Mouse (Mus musculus): ENCODE measurements at regions not wholly inside any gene's neighbourhood (a gene's known extent, or its start where the extent isn't known, plus 50 kb on each side); places are given as distances from the start of the nearest gene placed in this dataset.

DNA sequence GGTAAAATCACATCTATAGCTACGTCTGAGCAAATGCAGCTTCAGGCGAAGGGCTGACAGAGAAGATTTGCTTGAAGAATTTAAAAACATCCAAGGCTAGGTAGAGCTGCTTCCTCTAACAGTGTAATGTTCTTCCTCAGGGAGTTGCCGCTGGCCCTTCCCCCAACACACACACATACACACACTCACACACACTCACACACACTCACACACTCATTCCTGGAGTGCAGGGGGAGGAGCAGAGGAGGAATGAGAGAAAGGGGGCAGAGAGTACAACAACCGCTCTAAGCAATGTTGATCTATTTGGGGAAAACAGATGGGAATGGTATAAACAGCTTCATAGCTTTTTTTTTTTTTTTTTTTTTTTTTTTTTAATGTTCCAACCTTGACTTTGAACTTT is 232.6 kb downstream of the Rnf152 start:
- no peak for ATAC-seq (ENCODE audit: poor library complexity, severe bottlenecking)

DNA sequence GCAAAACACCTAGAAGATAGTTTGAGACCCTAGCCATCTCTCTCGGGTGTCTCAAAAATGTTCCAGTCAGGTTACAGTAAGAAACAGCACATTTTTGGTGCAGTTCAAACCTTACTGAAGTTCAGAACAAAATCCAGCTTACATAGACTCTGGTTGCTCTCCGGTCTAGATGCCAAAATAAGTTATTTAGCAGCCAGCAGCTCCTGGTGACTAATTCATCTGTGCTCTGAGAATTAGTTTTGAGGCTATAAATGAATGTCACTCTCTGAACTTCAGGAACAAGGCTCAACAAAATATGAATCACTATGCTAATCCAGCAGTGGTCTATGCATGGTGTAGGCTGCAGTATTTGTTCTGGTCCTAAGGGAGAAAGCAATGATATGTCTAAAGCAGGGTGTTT is 238.6 kb downstream of the Rnf152 start:
- ATAC-seq (ENCODE audit: poor library complexity, severe bottlenecking): no peak

- no peak for ATAC-seq (ENCODE audit: poor library complexity, severe bottlenecking)
These were observed 240.3 kb downstream of the Rnf152 start for GRCm38 (mm10) chr1:105116231-105116630.

GRCm38 (mm10) chr1:105115391-105115790 is 241.1 kb downstream of the Rnf152 start:
- ATAC-seq (ENCODE audit: poor library complexity, severe bottlenecking): no peak

DNA sequence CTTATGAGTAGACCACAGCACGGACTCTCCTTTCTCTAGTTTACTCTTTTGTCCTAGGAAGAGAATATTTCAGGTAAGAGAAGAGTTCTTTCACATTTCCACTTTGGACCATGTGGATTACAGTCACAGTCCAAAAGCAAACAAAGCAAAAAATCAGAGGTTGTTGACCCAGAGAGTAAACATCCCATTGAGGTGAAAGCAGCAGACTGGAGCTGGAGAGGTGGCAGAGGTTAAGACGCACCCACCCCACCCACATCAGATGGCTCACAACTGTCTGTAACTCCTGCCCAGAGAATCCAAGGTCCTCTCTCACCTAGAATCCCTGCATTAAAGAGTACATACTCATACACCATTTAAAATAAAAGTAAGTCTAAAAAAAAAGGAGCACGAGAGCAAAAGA is 241.7 kb downstream of the Rnf152 start:
- ATAC-seq (ENCODE audit: poor library complexity, severe bottlenecking): no peak

DNA sequence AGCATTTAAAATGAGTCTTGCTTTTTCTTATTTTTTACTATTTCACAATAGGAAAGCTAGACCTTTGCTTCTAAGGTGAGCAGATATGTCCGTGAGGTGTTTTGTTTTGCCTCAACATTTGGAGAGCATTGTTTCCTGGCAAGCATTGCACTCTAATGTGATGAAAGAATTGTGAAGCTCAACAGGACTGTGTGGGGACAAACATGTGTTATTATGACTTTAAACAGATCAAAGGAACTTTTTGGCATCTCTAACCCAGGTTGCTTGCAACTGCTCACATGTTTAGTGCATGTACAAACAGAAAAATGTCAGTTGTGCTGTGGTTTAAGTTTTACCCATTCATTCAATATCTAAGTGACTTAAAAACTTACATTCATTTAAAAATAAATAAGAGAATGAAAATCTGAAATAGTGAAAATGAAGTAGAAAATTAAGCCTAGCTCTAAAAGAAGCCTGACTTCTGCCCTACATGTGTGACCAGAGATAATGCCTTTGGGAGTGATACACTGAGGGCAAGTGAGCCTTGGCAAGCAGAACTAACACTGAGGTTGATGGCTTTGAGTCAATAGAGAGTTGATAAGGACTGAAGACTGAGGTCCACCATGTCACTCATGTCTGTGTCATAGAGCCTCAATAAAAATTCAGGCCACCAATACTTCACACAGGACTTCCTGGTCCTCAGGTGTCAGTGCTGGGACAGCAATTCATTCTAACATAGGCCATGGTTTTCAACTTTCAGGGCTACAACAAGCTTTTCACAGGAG is 243.6 kb downstream of the Rnf152 start:
- ATAC-seq (ENCODE audit: poor library complexity, severe bottlenecking): no peak

- ATAC-seq (ENCODE audit: poor library complexity, severe bottlenecking): no peak
These were observed 245.3 kb downstream of the Rnf152 start for GRCm38 (mm10) chr1:105111236-105111635.

- no peak for ATAC-seq (ENCODE audit: poor library complexity, severe bottlenecking)
These were observed 245.8 kb downstream of the Rnf152 start for GRCm38 (mm10) chr1:105110581-105111210.

DNA sequence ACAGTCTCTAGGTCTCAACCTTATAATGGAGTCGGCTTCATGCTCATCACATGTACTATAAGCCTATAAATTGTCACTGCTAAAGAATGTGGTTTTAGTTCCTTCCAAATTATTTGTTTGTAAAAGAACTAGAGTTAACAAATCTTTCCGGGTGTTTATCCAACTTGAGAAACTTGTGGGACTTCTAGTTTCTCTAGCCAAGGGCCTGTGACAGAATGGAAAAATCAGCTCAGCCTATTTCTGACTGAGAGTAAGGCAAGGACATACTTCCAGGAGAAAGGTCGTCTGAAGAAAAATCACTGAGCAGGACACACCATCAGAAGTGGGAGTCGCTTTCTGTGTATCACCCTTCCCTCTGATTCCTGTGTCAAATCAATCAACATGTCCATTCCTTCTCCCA is 248.7 kb downstream of the Rnf152 start:
- ATAC-seq (ENCODE audit: poor library complexity, severe bottlenecking): no peak

- no peak for ATAC-seq (ENCODE audit: poor library complexity, severe bottlenecking)
These were observed 249.3 kb downstream of the Rnf152 start for GRCm38 (mm10) chr1:105107257-105107656.

DNA sequence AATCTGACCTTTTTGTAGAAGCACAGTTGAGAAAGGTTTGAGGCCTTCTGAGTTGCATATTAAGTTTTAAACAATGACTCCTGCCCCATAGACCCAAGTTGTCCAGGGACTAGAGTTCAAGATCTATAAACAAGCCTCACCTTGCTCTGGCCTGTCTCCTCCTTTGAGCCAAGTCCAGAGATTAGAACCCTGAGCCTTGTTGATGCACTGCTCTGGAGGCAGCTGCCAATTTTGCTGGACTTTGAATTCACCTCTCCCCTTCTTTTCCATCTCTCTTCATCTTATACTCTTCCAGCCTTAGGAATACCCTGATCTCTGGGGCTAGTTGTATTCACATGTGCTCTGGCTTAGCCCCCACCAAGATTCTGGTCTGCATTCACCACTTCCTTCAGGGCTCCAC is 251.3 kb downstream of the Rnf152 start:
- no peak for ATAC-seq (ENCODE audit: poor library complexity, severe bottlenecking)

GRCm38 (mm10) chr1:105095091-105095490 is 261.4 kb downstream of the Rnf152 start:
- no peak for ATAC-seq (ENCODE audit: poor library complexity, severe bottlenecking)

DNA sequence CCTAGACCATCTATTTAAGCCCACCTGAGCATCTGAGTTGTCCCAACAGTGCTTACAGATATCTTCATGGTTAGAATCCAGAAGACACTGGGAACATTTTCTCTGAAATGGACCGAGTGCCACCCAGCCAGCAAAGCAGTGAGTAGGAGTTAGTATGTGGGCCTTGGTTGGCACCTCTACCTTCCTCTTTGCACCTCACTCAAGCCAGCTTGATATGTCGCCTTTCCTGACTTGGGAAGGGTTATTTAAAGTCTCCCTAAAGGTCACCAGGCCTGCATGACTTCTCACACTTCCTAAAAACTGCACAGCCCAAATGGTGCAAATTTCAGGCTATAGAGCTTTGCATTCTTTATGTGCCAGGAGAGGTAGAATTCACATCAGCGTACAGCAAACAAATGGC is 262.0 kb downstream of the Rnf152 start:
- ATAC-seq (ENCODE audit: poor library complexity, severe bottlenecking): no peak

GRCm38 (mm10) chr1:105093875-105094274 is 262.6 kb downstream of the Rnf152 start:
- no peak for ATAC-seq (ENCODE audit: poor library complexity, severe bottlenecking)

DNA sequence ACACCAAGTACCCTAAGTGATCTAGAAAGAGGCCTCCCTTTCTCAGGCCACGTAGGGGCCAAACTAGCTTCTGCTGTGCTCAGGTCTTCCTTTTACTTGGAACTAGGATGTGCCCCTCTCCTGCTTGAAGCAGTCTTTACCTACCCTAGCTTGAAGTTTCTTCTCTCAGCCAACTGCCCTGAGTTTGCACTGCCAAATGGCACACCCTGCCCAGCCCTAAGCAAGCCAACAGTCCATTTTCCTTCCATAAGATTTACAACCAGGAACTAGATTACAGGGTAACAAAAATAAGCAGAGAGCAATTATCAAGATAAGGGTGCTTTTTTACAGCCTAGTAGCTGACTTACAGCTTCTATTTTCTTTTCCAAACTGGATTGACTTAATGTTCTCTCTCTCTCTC is 263.5 kb downstream of the Rnf152 start:
- ATAC-seq (ENCODE audit: poor library complexity, severe bottlenecking): no peak

DNA sequence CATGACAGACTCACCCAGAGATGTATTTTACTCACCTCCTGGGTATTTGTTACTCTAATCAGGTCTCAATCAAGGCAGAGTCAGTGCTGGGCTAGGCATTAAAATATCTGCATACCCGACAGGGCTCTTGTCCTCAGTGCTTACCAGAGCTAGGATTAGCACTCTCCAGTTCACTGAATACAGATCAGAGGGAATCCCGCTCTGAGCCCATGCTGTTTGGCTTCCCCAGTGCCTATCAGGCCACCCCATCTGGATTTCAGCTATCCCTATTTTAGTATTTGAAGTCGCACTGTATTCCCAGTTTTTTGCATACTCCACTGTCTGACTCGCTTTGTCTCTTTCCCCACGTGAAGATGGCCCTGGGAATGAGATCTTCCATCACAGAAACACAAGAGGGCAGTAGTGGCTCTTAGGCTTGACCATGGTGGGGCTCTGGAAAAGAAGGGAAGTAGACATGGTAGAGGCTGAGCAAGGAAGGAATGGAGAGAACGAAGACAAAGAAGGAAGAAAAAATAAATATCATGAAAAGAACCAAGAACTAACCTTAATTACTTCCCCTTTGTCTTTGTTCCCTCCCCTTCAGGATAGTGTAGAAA is 264.1 kb downstream of the Rnf152 start:
- peak; percentile 82 for ATAC-seq (ENCODE audit: poor library complexity, severe bottlenecking)

GRCm38 (mm10) chr1:105088765-105089520 is 267.6 kb downstream of the Rnf152 start:
- no peak for ATAC-seq (ENCODE audit: poor library complexity, severe bottlenecking)

DNA sequence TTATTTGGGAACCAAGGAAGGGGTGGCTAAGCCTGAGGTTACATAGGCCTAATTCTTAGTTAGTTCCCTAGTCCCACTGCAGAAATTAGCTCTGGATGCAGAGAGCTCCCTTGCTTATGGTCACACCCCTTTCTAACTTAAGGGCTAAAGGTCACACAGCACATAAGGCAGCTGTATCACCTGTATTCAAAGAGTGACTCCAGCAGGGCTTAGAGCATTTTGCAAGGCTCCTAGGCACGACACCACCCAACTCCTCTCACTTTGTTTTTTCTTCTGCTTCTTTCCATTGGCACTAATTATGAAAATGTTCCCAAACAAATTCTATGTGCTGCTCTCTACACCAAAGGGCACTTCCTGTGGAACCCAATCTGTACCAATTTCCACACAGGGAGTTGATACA is 268.9 kb downstream of the Rnf152 start:
- no peak for ATAC-seq (ENCODE audit: poor library complexity, severe bottlenecking)

DNA sequence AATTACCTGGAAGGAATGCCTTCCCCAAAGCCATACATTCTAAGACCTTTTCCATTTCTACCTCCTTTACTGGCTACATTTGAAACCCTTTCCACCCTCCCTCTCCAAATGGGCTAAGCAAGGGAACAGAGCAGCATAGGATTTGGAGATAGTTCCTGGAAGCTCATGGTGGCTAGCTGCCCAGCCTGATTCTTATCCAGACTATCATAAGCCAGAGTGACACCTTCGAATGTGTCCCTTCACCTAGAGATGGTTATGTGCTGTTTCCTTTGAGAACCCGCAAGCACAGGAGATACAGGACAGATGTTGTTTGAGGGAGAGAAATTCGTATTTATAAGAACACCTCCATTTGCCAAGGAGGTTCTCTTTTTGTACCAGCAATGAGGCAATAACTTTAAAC is 272.0 kb downstream of the Rnf152 start:
- ATAC-seq (ENCODE audit: poor library complexity, severe bottlenecking): no peak

- ATAC-seq (ENCODE audit: poor library complexity, severe bottlenecking): no peak
These were observed 272.9 kb downstream of the Rnf152 start for GRCm38 (mm10) chr1:105083551-105084103.

GRCm38 (mm10) chr1:105082823-105083550 is 273.5 kb downstream of the Rnf152 start:
- ATAC-seq (ENCODE audit: poor library complexity, severe bottlenecking): no peak

Measured in megakaryocyte, adult 5-6 weeks (primary cell).